Mouse (Mus musculus) bone marrow macrophage, adult 2 months (primary cell): ENCODE results near the gene Smpx.

ENCODE experiments used
- CTCF ChIP-seq: IDR thresholded peaks from 2 replicates; pipeline ENCODE4 v1.5.1; 2012; ENCODE audit warnings: low read depth, mild to moderate bottlenecking, low read length, moderate library complexity
- POLR2A ChIP-seq: IDR thresholded peaks from 2 replicates; pipeline ENCODE4 v1.6.1; 2012; ENCODE audit warnings: mild to moderate bottlenecking, low read depth, low read length, borderline replicate concordance

DNA sequence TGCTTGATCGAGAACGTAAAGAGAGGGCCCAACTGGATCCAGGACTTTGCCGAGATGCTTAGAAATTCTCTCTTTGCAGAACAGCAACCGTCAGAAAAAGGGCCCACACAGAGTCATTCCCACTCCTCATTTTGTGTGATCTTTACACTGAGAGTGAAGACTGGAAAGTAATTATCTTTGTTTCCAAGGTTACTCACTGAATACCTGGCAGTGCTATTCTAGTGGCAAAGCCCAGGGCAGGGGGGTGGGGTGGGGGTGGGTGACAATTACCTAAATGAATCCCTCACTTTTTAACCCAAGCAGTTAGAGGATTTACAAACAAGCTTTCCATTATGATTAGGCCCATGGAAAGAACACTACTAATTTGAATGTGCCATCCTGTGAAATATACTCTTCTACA lies 55.8 kb downstream of the Smpx start:
- TF ChIP-seq CTCF = no peak
- no peak for TF ChIP-seq POLR2A
